Mouse (Mus musculus): ENCODE data around the gene Cdk2ap1. TPM values are rescaled to one million over a fixed set of nuclear protein-coding genes. Genes with fewer than 3 reads are reported as not detected.

Cdk2ap1 gene
- polyA plus RNA-seq (2012; rRNA removed), result 53.1 and 56.8 TPM in 2 replicates

GRCm38 (mm10) chr5:124362982-124363381, at the start of gene Cdk2ap1:
Gene Cdk2ap1 (minus strand): TSS chr5:124363082.

GRCm38 (mm10) chr5:124327510-124328364, 35.1 kb downstream of the Cdk2ap1 start, which contains the start of the genes Mphosph9 and 2810006K23Rik:
Gene Mphosph9 (minus strand): TSS chr5:124327972.
Gene 2810006K23Rik (plus strand): TSS chr5:124328089.

Other genes starting within 250 kb of the Cdk2ap1 start
- 35.2 and 39.3 TPM in 2 replicates for gene Arl6ip4, start 247.0 kb downstream of the Cdk2ap1 start, polyA plus RNA-seq (2012; rRNA removed)
- 9.7 and 12.4 TPM in 2 replicates for gene Pitpnm2, start 113.3 kb downstream of the Cdk2ap1 start, polyA plus RNA-seq (2012; rRNA removed)
- 2.2 and 2.7 TPM in 2 replicates for gene Mphosph9, start 35.1 kb downstream of the Cdk2ap1 start, polyA plus RNA-seq (2012; rRNA removed)
- 3.8 and 3.9 TPM in 2 replicates for gene 2810006K23Rik, start 35.0 kb downstream of the Cdk2ap1 start, polyA plus RNA-seq (2012; rRNA removed)
- 12.7 and 13.0 TPM in 2 replicates for gene Sbno1, start 62.9 kb upstream of the Cdk2ap1 start, polyA plus RNA-seq (2012; rRNA removed)
- gene Kmt5a, start 76.8 kb upstream of the Cdk2ap1 start, polyA plus RNA-seq (2012; rRNA removed), result 36.2 and 44.3 TPM in 2 replicates
- gene Rilpl2, start 115.3 kb upstream of the Cdk2ap1 start, polyA plus RNA-seq (2012; rRNA removed), result 13.1 and 15.8 TPM in 2 replicates
- gene Snrnp35, start 120.1 kb upstream of the Cdk2ap1 start, polyA plus RNA-seq (2012; rRNA removed), result 4.4 and 4.9 TPM in 2 replicates
- gene Rilpl1, start 168.3 kb upstream of the Cdk2ap1 start, polyA plus RNA-seq (2012; rRNA removed), result 2.2 and 2.7 TPM in 2 replicates
- 122 and 129 TPM in 2 replicates for gene Tmed2, start 177.6 kb upstream of the Cdk2ap1 start, polyA plus RNA-seq (2012; rRNA removed)
- gene Ddx55, start 189.8 kb upstream of the Cdk2ap1 start, polyA plus RNA-seq (2012; rRNA removed), result 4.7 and 5.0 TPM in 2 replicates
- 16.0 and 17.2 TPM in 2 replicates for gene Eif2b1, start 216.0 kb upstream of the Cdk2ap1 start, polyA plus RNA-seq (2012; rRNA removed)
- 17.4 and 18.2 TPM in 2 replicates for gene Gtf2h3, start 216.1 kb upstream of the Cdk2ap1 start, polyA plus RNA-seq (2012; rRNA removed)